Mouse (Mus musculus) inflammation-experienced regulatory T-cells, adult 6 months (primary cell): ENCODE measurements at regions not wholly inside any gene's neighbourhood (a gene's known extent, or its start where the extent isn't known, plus 50 kb on each side); places are given as distances from the start of the nearest gene placed in this dataset.
A peak's percentile ranks its signal among the peaks of the same experiment; 100 is the strongest.

ENCODE experiments used
- ATAC-seq: one replicate; pipeline ENCODE4 v1.8.0; 2017

DNA sequence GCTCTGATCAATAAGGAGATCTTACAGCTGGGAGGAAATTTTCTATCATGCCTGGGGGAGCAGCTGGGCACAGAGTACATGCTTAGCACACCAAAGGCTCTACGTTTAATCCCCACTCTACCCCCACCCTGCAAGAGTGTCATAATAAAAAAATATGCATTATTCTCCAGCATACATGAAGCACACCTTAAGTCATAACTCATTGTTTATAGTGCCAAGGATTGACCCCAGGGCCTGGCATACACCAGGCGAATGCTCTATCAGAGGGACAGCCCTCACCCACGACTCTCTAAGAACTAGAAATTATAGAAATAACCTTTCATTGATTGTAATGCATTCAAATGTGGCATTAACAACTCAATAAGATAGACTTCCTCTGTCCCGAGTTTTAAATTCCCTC lies 59.4 kb upstream of the Ppp2r5c start:
- ATAC-seq: no peak

GRCm38 (mm10) chr12:110389439-110389838 lies 57.5 kb upstream of the Ppp2r5c start:
- ATAC-seq: peak; percentile 66

- ATAC-seq: no peak
These were observed 55.5 kb upstream of the Ppp2r5c start for GRCm38 (mm10) chr12:110391464-110391863.

DNA sequence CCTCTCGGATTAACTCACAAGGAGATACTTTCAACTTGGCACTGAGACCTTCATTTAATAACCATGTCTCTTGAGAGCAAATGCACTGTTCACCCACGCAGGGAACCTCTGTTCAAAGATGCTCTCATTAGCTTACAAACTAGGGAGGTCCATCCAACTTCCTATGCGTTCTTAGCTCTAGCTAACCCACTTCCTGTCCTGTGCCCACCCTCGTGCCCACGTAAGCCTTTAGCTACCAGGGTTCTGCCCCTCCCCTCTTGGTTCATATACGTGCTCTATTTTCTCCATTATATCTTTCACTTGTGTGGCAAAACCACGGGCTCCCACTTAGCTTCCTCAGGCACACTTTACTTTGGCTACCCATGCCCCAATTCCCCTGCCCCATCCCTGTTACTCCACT lies 53.4 kb upstream of the Ppp2r5c start:
- ATAC-seq: peak; percentile 73
